Mouse (Mus musculus) liver, postnatal 0 days (tissue): ENCODE results near the gene Katnal1.

ENCODE experiments used
- CTCF ChIP-seq: sonication (generic); IDR thresholded peaks from 2 replicates; pipeline ENCODE4 v1.5.1; 2016; ENCODE audit warnings: antibody characterized with exemption, low read depth
- EP300 ChIP-seq: IDR thresholded peaks from 2 replicates; pipeline ENCODE4 v1.6.1; 2016; ENCODE audit warnings: antibody characterized with exemption, low read depth, mild to moderate bottlenecking

DNA sequence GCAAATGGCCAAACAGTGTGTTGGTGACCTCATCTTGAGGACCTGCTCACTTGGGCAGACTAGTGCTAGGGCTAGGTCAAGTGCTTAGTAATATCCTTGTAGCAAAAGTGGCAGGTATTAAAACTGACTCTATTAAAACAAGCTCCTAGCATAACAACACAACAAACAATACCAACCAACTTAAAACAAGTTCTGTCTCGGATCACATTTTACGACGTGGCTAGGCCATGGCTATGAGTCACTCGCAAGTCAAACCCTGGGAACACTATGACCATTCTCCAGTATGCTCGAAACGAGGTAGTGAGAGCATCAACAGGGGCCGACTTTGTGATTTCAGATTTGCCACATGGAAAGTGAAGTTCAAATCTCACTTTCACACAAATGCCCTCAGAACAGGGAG is 33.3 kb downstream of the Katnal1 start:
- TF ChIP-seq CTCF (no peak), EP300 (no peak)
